Mouse (Mus musculus): Measurements from ENCODE around the gene Ccnd1. TPM values are rescaled to one million over a fixed set of nuclear protein-coding genes. Genes with fewer than 3 reads are reported as not detected.
"Not testable (repeated sequence)": the region's sequence is repeated elsewhere in the genome, so short reads cannot be mapped to it uniquely, and the experiment has no call there.

Ccnd1 gene
- total RNA-seq, 2 experiments from 2014 or later: 5.2 to 7.4 TPM

GRCm38 (mm10) chr7:144914296-144914947 is 25.3 kb downstream of the Ccnd1 start:
- intact Hi-C loops (cut with DNase I): no loop called here
- DNase-seq: no peak

- intact Hi-C loops (cut with DNase I): no loop called here
- no peak for DNase-seq
These were observed 26.8 kb downstream of the Ccnd1 start for GRCm38 (mm10) chr7:144912897-144913296.

- intact Hi-C loops (cut with DNase I): no loop called here
- DNase-seq: no peak
These were observed 28.6 kb downstream of the Ccnd1 start for GRCm38 (mm10) chr7:144911121-144911520.

- intact Hi-C loops (cut with DNase I): no loop called here
- no peak for DNase-seq
These were observed 31.0 kb downstream of the Ccnd1 start for GRCm38 (mm10) chr7:144908705-144909104.

- no peak for DNase-seq
- intact Hi-C loops (cut with DNase I): no loop called here
These were observed 31.9 kb downstream of the Ccnd1 start for GRCm38 (mm10) chr7:144907793-144908192.

- peak in 1 of 2 experiments; percentile 41 for DNase-seq
- intact Hi-C loops (cut with DNase I): no loop called here
These were observed 32.9 kb downstream of the Ccnd1 start for GRCm38 (mm10) chr7:144906708-144907397.

- DNase-seq; intact Hi-C loops (cut with DNase I): not testable (repeated sequence)
These were observed 34.2 kb downstream of the Ccnd1 start for GRCm38 (mm10) chr7:144905514-144905913.

- no peak for DNase-seq
- intact Hi-C loops (cut with DNase I): loop anchor here (5.0 kb wide), 1 partner anchor 311 kb away; no protein-coding TSS in a partner anchor
These were observed 41.2 kb downstream of the Ccnd1 start for GRCm38 (mm10) chr7:144898506-144898905.

- intact Hi-C loops (cut with DNase I): loop anchor here (5.0 kb wide), 1 partner anchor 309 kb away; no protein-coding TSS in a partner anchor
- no peak for DNase-seq
These were observed 43.2 kb downstream of the Ccnd1 start, which contains the start of gene Fgf15 for GRCm38 (mm10) chr7:144896294-144897218. Fgf15 (plus strand) TSS chr7:144896531.

- peak; percentile 48 to 50 for DNase-seq
- intact Hi-C loops (cut with DNase I): loop anchor here (2.0 to 5.0 kb wide), 2 partner anchors 97 to 308 kb away; no protein-coding TSS in a partner anchor
These were observed 44.2 kb downstream of the Ccnd1 start for GRCm38 (mm10) chr7:144895305-144896111.

- intact Hi-C loops (cut with DNase I): loop anchor here (2.0 to 5.0 kb wide), 2 partner anchors 96 to 307 kb away; no protein-coding TSS in a partner anchor
- no peak for DNase-seq
These were observed 45.0 kb downstream of the Ccnd1 start for GRCm38 (mm10) chr7:144894706-144895105.

- intact Hi-C loops (cut with DNase I): loop anchor here (2.0 kb wide), 1 partner anchor 95 kb away; no protein-coding TSS in a partner anchor
- DNase-seq: no peak
These were observed 45.5 kb downstream of the Ccnd1 start for GRCm38 (mm10) chr7:144894191-144894590.

- DNase-seq: no peak
- intact Hi-C loops (cut with DNase I): loop anchor here (2.0 kb wide), 1 partner anchor 46 kb away; the partner anchor contains the start of gene Fgf4
These were observed 47.4 kb downstream of the Ccnd1 start for GRCm38 (mm10) chr7:144892322-144892721.

- DNase-seq: no peak
- intact Hi-C loops (cut with DNase I): loop anchor here (2.0 kb wide), 1 partner anchor 45 kb away; the partner anchor contains the start of gene Fgf4
These were observed 47.9 kb downstream of the Ccnd1 start for GRCm38 (mm10) chr7:144891863-144892262.

GRCm38 (mm10) chr7:144890661-144891060 is 49.1 kb downstream of the Ccnd1 start:
- DNase-seq; intact Hi-C loops (cut with DNase I): not testable (repeated sequence)

- intact Hi-C loops (cut with DNase I): no loop called here
- no peak for DNase-seq
These were observed 51.0 kb downstream of the Ccnd1 start for GRCm38 (mm10) chr7:144888564-144889299.

- DNase-seq: no peak
- intact Hi-C loops (cut with DNase I): no loop called here
These were observed 52.1 kb downstream of the Ccnd1 start for GRCm38 (mm10) chr7:144887672-144888071.

- no peak for DNase-seq
- intact Hi-C loops (cut with DNase I): no loop called here
These were observed 56.6 kb downstream of the Ccnd1 start for GRCm38 (mm10) chr7:144883106-144883505.

Data from gastrocnemius, postnatal 36 days (tissue).